Mouse (Mus musculus): Measurements from ENCODE around the gene Ccm2l. TPM values are rescaled to one million over a fixed set of nuclear protein-coding genes. Genes with fewer than 3 reads are reported as not detected.

Gene Ccm2l
- polyA plus RNA-seq, 1 experiment from 2014 or later, result 1.7 TPM

GRCm38 (mm10) chr2:153058365-153058764 lies 7.4 kb upstream of the Ccm2l start:
- H3K4me2 ChIP-seq (ENCODE audit: low read depth, low read length), result no peak overlapping the region
- 70% methylated on average over 4 of the region's 4 CpGs for WGBS
- no peak for ATAC-seq (replicated peaks; ENCODE audit: insufficient number of reproducible peaks, low FRiP score, low TSS enrichment, low read depth)

GRCm38 (mm10) chr2:153060216-153060615 lies 5.5 kb upstream of the Ccm2l start:
- H3K27ac ChIP-seq (replicated peaks; ENCODE audit: low read depth, low read length), result no peak overlapping the region
- no peaks in the 10 kb centered on the region for H3K27me3 ChIP-seq (ENCODE audit: control insufficient read depth, insufficient read depth, low read length)
- ATAC-seq (replicated peaks; ENCODE audit: insufficient number of reproducible peaks, low FRiP score, low TSS enrichment, low read depth) (no peak), DNase-seq (ENCODE audit: low spot score) (no peak)
- no peak overlapping the region for H3K4me2 ChIP-seq (ENCODE audit: low read depth, low read length)
- H3K9ac ChIP-seq (replicated peaks; ENCODE audit: low read length), result no peak overlapping the region
- no peaks in the 10 kb centered on the region for H3K4me1 ChIP-seq (ENCODE audit: control insufficient read depth, insufficient read depth, low read length)
- no peaks in the 10 kb centered on the region for H3K9me3 ChIP-seq (replicated peaks; ENCODE audit: control insufficient read depth, low read length)
- no peak overlapping the region for H3K4me3 ChIP-seq (ENCODE audit: low read depth, low read length)
- H3K36me3 ChIP-seq (replicated peaks; ENCODE audit: control insufficient read depth, insufficient read depth, low read depth, low read length), result no peaks in the 10 kb centered on the region
- 88% methylated on average over 7 of the region's 7 CpGs for WGBS

More at GRCm38 (mm10) chr2:153058365-153058764, 7.4 kb upstream of the Ccm2l start:
- H3K27me3 ChIP-seq (ENCODE audit: control insufficient read depth, insufficient read depth, low read length), result peaks cover 3% of the 10 kb centered on the region
- no peaks in the 10 kb centered on the region for H3K4me1 ChIP-seq (ENCODE audit: control insufficient read depth, insufficient read depth, low read length)
- no peak overlapping the region for H3K9ac ChIP-seq (replicated peaks; ENCODE audit: low read length)
- no peak for DNase-seq (ENCODE audit: low spot score)
- H3K4me3 ChIP-seq (ENCODE audit: low read depth, low read length), result no peak overlapping the region
- H3K36me3 ChIP-seq (replicated peaks; ENCODE audit: control insufficient read depth, insufficient read depth, low read depth, low read length), result no peaks in the 10 kb centered on the region
- no peaks in the 10 kb centered on the region for H3K9me3 ChIP-seq (replicated peaks; ENCODE audit: control insufficient read depth, low read length)
- H3K27ac ChIP-seq (replicated peaks; ENCODE audit: low read depth, low read length), result no peak overlapping the region

DNA sequence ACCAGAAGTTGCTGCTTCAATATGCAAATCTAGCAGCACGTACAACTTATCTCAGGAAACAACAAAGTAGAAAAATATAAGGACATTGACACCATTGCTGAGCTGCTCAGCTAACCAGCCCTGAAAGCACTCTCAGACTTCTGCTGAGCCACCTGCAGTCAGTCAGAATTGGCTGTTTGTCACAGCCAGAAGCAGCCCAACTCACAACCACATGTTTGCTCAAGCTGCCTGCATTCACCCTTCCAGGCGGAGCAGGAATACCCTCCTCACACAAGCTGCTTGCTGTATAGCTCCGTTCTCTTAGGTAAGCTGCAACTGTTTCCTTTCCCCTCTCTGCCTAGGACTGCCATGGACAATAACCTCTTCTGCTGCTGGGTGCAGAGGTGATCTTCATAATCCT lies 2.4 kb upstream of the Ccm2l start:
- DNase-seq (ENCODE audit: low spot score) (no peak), ATAC-seq (replicated peaks; ENCODE audit: insufficient number of reproducible peaks, low FRiP score, low TSS enrichment, low read depth) (no peak)
- H3K27ac ChIP-seq (replicated peaks; ENCODE audit: low read depth, low read length), result no peak overlapping the region
- 43% methylated on average over 3 of the region's 3 CpGs for WGBS
- no peak overlapping the region for H3K9ac ChIP-seq (replicated peaks; ENCODE audit: low read length)
- H3K9me3 ChIP-seq (replicated peaks; ENCODE audit: control insufficient read depth, low read length), result no peaks in the 10 kb centered on the region
- H3K4me3 ChIP-seq (ENCODE audit: low read depth, low read length), result no peak overlapping the region
- H3K4me2 ChIP-seq (ENCODE audit: low read depth, low read length), result no peak overlapping the region
- peaks cover 6% of the 10 kb centered on the region for H3K27me3 ChIP-seq (ENCODE audit: control insufficient read depth, insufficient read depth, low read length)
- no peaks in the 10 kb centered on the region for H3K4me1 ChIP-seq (ENCODE audit: control insufficient read depth, insufficient read depth, low read length)
- H3K36me3 ChIP-seq (replicated peaks; ENCODE audit: control insufficient read depth, insufficient read depth, low read depth, low read length), result no peaks in the 10 kb centered on the region

- Histone ChIP-seq H3K4me2 (ENCODE audit: low read depth, low read length) (no peak overlapping the region), H3K9ac (replicated peaks; ENCODE audit: low read length) (no peak overlapping the region), H3K36me3 (replicated peaks; ENCODE audit: control insufficient read depth, insufficient read depth, low read depth, low read length) (no peaks in the 10 kb centered on the region), H3K9me3 (replicated peaks; ENCODE audit: control insufficient read depth, low read length) (no peaks in the 10 kb centered on the region), H3K4me3 (ENCODE audit: low read depth, low read length) (no peak overlapping the region), H3K27me3 (ENCODE audit: control insufficient read depth, insufficient read depth, low read length) (peaks cover 6% of the 10 kb centered on the region), H3K4me1 (ENCODE audit: control insufficient read depth, insufficient read depth, low read length) (no peaks in the 10 kb centered on the region), H3K27ac (replicated peaks; ENCODE audit: low read depth, low read length) (no peak overlapping the region; the same call in 1 of the 2 replicates)
- ATAC-seq (replicated peaks; ENCODE audit: insufficient number of reproducible peaks, low FRiP score, low TSS enrichment, low read depth) (no peak), DNase-seq (ENCODE audit: low spot score) (no peak)
- WGBS, result 61% methylated on average over 9 of the region's 9 CpGs
Measured at GRCm38 (mm10) chr2:153064190-153064970, 1.4 kb upstream of the Ccm2l start.

GRCm38 (mm10) chr2:153066991-153067390 lies 1.2 kb downstream of the Ccm2l start:
- H3K4me3 ChIP-seq (ENCODE audit: low read depth, low read length), result no peak overlapping the region
- DNase-seq (ENCODE audit: low spot score) (no peak), ATAC-seq (replicated peaks; ENCODE audit: insufficient number of reproducible peaks, low FRiP score, low TSS enrichment, low read depth) (no peak)
- H3K9ac ChIP-seq (replicated peaks; ENCODE audit: low read length), result no peak overlapping the region
- H3K36me3 ChIP-seq (replicated peaks; ENCODE audit: control insufficient read depth, insufficient read depth, low read depth, low read length), result no peaks in the 10 kb centered on the region
- H3K9me3 ChIP-seq (replicated peaks; ENCODE audit: control insufficient read depth, low read length), result no peaks in the 10 kb centered on the region
- no peak overlapping the region for H3K4me2 ChIP-seq (ENCODE audit: low read depth, low read length)
- H3K4me1 ChIP-seq (ENCODE audit: control insufficient read depth, insufficient read depth, low read length), result peaks cover 4% of the 10 kb centered on the region; the same call in 1 of the 2 replicates
- peaks cover 24% of the 10 kb centered on the region for H3K27me3 ChIP-seq (ENCODE audit: control insufficient read depth, insufficient read depth, low read length)
- no peak overlapping the region for H3K27ac ChIP-seq (replicated peaks; ENCODE audit: low read depth, low read length)
- WGBS, result 30% methylated on average over 6 of the region's 6 CpGs

DNA sequence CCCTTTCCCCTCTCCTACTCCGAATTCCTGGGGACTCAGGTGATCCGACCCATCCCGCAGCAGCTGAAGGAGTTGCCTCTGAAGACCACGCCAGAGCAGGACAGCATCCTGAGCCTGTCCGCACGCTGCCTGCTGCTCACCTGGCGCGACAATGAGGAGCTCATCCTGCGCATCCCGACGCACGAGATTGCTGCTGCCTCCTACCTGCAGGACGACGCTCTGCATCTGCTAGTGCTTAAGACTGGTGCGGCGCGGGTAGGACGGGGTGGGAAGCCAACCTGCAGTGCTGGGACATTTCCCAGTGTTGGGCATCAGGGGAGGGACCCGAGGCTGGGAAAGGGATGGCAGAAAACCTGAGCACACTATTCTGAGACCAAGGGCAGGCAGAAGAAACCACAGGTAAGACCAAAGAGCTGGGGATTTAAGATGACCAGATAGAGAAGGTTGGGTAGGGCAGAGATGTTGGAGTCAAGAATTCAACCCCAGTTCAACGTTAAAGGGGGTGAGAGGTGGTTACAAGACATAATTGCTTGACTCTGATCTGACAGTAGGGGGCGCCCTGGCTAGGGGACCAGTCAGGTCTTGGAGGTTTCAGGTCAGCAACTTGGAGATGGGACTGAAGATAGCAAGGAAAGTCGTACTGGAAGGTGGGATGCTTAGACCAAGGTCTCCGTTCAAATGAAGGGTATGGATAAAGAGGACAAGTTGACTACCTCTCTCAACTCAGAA lies 5.2 kb downstream of the Ccm2l start:
- H3K4me1 ChIP-seq (ENCODE audit: control insufficient read depth, insufficient read depth, low read length), result peaks cover 4% of the 10 kb centered on the region; the same call in 1 of the 2 replicates
- no peak overlapping the region for H3K4me3 ChIP-seq (ENCODE audit: low read depth, low read length)
- H3K9me3 ChIP-seq (replicated peaks; ENCODE audit: control insufficient read depth, low read length), result no peaks in the 10 kb centered on the region
- 8% methylated on average over 23 of the region's 23 CpGs for WGBS
- no peak overlapping the region for H3K4me2 ChIP-seq (ENCODE audit: low read depth, low read length)
- H3K27ac ChIP-seq (replicated peaks; ENCODE audit: low read depth, low read length), result no peak overlapping the region
- no peak overlapping the region for H3K9ac ChIP-seq (replicated peaks; ENCODE audit: low read length)
- ATAC-seq (replicated peaks; ENCODE audit: insufficient number of reproducible peaks, low FRiP score, low TSS enrichment, low read depth), result no peak
- peak; percentile 30 for DNase-seq (ENCODE audit: low spot score)
- H3K36me3 ChIP-seq (replicated peaks; ENCODE audit: control insufficient read depth, insufficient read depth, low read depth, low read length), result no peaks in the 10 kb centered on the region
- H3K27me3 ChIP-seq (ENCODE audit: control insufficient read depth, insufficient read depth, low read length), result peaks cover 39% of the 10 kb centered on the region

- H3K27me3 ChIP-seq (ENCODE audit: control insufficient read depth, insufficient read depth, low read length), result peaks cover 39% of the 10 kb centered on the region
Measured at GRCm38 (mm10) chr2:153071491-153072184, 5.9 kb downstream of the Ccm2l start.

More at GRCm38 (mm10) chr2:153071491-153072184, 5.9 kb downstream of the Ccm2l start:
- ATAC-seq (replicated peaks; ENCODE audit: insufficient number of reproducible peaks, low FRiP score, low TSS enrichment, low read depth), result no peak
- Histone ChIP-seq H3K9me3 (replicated peaks; ENCODE audit: control insufficient read depth, low read length) (no peaks in the 10 kb centered on the region), H3K4me3 (ENCODE audit: low read depth, low read length) (peak overlapping the region; percentile 25), H3K9ac (replicated peaks; ENCODE audit: low read length) (peak overlapping the region; percentile 34), H3K27ac (replicated peaks; ENCODE audit: low read depth, low read length) (no peak overlapping the region), H3K36me3 (replicated peaks; ENCODE audit: control insufficient read depth, insufficient read depth, low read depth, low read length) (no peaks in the 10 kb centered on the region), H3K4me2 (ENCODE audit: low read depth, low read length) (peak overlapping the region; percentile 54), H3K4me1 (ENCODE audit: control insufficient read depth, insufficient read depth, low read length) (peaks cover 4% of the 10 kb centered on the region; the same call in 1 of the 2 replicates)
- 4% methylated on average over 48 of the region's 67 CpGs for WGBS
- peak; percentile 19 for DNase-seq (ENCODE audit: low spot score)

All from embryonic facial prominence, embryonic 11.5 days (tissue).